Mouse (Mus musculus) left cerebral cortex, postnatal 4 days (tissue): ENCODE measurements around the gene Wdr81. TPM values are rescaled to one million over a fixed set of nuclear protein-coding genes. Genes with fewer than 3 reads are reported as not detected.
A peak's percentile ranks its signal among the peaks of the same experiment; 100 is the strongest.

Source experiments
- DNase-seq: peaks from one replicate; pipeline ENCODE4 v3.0.0-alpha.2; 2022
- intact Hi-C: fragments of 180-260 bp; cut with DNase I; formaldehyde crosslinking; loops from one replicate; pipeline ENCODE4 v1.15.1; 2025
- total RNA-seq, 2 experiments: library from RNA; stranded (reverse); gene quantifications; 2 replicates each; pipeline ENCODE4 v1.2.3; 2021

The Wdr81 gene
- total RNA-seq, 2 experiments from 2014 or later: 17.6 to 19.1 TPM

DNA sequence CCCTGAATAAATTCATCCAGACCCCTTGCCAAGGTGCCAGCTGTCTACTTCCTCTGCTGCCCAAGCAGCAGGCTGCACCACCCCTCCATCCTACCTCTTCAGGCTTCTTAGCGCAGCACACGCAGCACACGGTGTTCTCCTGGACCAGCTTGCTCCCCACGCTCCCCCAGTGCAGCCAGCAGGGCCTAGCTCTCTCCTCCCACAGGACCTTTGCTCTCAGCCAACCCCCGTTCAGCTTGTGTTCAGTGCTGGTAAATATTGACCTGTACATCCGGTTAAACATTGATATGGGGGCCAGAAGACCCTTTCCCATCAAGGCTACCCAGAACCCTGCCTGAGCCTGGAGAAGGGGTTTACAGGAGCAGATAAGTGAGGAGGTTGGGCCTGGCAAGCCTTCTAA, 15.2 kb downstream of the Wdr81 start, which contains the start of gene Serpinf2:
Gene Serpinf2 (minus strand): TSS at position 229 of the 400 bp plus-strand sequence.
- intact Hi-C loops: no loop called here
- no peak for DNase-seq

DNA sequence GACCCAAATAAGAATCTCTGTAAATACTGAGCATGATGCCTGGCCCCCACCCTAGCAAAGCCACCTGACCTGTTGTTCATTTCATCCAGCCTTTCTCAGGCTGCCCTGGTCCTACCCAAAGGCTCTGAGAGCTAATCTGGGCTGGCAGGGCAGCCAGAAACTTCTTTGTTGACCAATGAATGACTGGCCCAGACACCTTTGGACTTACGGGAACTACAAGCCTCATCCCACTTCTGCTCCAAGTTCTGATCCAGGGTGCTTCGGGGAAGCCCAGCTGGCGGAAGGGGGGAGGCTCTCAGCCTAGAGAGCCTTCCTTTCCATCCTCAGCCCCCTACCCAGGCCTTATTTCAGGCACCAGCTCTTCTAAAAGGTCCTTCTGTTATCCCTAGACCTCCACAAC, 15.7 kb downstream of the Wdr81 start:
- intact Hi-C loops: no loop called here

DNA sequence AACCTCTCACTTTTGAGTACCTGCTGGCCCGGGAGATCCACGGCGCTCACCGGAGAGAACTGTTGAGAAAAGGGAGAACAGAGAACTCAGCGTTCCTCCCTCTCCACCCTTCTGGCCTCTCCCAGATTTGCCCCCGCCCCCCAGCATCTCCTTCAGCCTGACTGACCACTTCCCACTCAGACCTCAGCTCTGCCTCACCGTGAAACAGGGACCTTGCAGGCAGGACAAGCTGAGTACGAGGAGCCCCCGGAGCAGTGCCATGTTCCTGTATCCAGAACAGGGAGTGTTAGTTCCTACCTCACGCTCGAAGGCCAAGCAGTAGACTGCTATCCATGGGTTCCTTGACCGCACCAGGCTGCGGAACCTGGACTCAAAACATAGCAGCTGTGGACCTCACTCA, 16.3 kb downstream of the Wdr81 start:
- DNase-seq: no peak
- intact Hi-C loops: no loop called here

More for the DNA sequence above, 15.7 kb downstream of the Wdr81 start:
- DNase-seq: no peak

DNA sequence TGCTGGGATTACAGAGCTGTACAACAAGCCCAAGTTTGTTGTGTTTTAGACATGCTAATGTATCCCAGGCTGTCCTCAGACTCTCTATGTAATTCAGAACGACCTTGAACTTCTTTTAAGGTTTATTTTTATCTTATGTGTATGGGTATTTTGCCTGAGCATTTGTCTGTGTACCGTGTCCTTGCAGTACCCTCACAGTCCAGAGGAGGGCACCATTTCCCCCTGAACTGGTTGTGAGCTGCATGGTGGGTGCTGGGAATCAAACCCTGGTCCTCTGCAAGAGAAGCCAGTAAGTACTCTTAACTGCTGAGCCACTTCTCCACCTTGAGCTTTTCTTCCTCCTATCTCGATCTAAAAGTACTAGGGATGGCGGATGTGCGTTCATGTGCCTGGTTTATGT, 20.4 kb downstream of the Wdr81 start:
- intact Hi-C loops: no loop called here
- DNase-seq: no peak

DNA sequence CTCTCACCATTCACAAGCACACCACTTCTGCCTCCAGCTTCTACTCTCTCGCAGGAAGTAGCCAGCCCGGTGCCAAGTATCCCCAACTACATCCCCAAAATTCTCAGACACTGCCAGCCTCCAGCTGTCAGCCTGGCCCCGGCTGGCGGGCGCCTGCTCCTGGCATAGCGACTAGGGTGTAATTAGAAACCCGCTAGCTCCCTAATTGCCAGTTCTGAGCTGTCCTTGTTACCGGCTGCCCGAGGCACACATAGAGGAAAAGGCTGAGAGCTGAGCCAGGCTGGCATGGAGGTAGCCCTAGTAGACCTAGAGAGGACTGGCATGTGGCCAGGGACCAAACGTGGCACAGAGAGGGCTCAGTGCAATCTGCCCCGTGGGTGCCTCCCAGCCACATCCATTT, 23.2 kb downstream of the Wdr81 start:
- intact Hi-C loops: no loop called here

DNA sequence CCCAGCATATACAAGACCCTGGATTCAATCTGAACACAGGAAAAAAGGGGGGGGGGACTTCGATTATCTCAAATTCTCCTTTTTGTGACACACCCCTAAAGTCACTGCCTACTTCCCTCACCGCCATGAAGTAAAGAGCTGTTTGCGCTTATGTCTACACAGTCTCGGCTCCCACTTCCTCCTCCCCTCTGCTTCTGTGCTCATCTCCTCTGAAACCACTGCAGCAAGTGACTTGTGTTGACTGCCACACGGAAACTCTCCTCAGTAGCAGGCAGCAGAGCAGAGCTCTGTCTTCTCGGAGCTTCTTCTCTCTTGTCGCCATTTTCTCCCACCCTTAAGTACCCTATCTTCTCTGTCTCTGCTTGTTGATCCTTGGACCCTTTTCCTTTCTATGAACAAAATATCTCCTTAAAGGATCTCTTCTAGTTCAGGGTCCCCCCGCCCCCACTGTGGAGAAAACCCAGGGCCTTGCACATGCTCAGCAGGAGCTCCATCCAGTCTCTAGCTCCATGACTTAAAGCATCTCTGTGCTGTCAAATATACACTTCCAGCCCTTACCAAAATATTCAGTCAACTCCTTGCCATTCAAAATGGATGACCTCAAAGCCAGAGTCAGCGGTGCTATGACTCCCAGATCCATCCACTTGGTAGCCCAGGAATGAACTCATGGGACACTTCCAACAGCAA, 25.4 kb downstream of the Wdr81 start:
- intact Hi-C loops: no loop called here
- no peak for DNase-seq

More for the DNA sequence above, 23.2 kb downstream of the Wdr81 start:
- peak; percentile 91 for DNase-seq

DNA sequence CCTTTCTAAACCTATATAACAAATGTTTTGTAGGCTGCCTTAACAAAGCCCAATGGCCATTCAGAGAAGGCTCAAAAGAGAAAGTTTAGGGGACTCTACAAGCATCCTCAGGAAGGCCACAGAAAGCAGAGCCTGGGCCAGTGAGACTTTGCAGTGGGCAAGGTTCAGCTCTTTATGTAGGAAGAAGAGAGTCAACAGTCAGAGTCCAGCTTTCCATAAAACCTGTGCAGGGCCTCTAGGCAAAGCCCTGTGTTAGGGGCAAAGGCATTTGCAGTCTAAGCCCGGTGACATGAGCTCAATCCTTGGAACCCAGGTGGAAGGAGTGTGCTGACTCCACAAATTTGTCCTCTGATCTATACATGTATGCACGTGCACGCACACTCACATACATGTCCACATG, 30.1 kb downstream of the Wdr81 start:
- intact Hi-C loops: no loop called here
- no peak for DNase-seq

DNA sequence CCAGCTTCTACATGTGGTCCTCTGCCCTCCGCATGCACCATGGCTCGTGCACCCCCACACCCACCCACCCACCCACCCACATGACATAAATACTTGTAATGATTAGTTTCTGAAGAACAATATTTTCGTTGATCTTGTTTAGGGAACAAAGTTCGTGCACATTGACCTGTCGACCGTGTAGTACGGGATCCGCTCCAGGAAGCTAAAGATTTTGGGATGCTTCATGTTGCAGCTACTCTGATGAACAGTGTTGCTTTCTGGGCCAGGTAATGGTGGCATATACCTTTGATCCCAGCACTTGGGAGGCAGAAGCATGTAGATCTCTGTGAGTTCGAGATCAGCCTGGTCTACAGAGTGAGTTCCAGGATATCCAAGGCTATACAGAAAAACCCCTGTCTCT, 30.5 kb downstream of the Wdr81 start:
- intact Hi-C loops: no loop called here
- DNase-seq: no peak

DNA sequence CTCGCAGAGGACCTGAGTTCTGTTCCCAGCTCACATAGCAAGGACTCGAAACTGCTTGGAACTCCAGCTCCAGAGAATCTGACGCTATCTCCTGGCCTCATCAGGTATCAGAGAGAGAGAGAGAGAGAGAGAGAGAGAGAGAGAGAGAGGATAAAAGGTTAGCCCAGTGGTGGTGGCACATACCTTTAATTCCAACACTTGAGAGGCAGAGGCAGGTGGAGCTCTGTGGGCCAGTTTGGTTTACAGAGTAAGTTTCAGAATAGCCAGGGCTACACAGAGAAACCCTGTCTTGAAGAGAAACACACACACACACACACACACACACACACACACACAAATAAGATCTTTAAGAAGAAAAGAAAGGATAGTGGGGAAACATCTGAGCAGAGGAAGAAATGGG, 31.4 kb downstream of the Wdr81 start:
- intact Hi-C loops: no loop called here
- DNase-seq: no peak

DNA sequence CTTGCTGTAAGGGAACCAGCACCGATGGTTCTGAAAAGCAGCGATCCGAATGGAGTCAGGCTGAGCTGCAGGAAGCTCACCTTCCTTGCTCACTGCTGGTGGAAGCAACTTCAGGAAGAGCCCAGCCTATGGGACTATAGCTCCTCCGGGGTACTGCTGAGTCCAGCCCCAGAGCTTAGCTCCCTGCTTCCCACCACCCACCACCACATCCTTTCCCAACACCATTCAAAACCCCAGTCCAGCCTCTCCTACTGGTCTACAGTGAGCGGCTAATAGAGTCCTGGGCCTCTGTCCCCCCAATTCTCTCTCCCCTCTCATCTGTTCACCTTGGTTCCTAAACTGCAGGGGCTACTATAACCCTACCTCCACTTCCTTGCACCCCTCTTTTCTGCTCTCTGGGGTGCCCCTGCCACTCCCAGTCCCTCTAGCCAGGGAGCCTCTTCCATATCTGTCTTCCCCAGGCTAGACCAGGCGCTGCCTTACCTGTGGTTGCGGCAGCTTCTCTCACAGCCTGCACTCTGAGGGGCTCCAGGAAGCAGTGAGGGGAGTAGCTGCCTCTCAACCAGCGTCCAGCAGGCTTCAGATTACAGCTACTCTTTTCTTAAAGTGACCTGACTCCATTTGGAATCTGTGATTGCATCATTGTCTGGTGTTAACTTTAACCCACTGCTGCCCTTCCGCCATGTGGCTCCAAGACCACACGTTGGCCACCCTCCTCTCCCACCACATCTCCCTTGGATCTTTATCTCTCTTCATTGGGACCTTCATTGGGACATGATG, 32.3 kb downstream of the Wdr81 start, which contains the start of gene Serpinf1:
Gene Serpinf1 (minus strand): TSS at position 689 of the 780 bp plus-strand sequence.
- no peak for DNase-seq
- intact Hi-C loops: no loop called here

DNA sequence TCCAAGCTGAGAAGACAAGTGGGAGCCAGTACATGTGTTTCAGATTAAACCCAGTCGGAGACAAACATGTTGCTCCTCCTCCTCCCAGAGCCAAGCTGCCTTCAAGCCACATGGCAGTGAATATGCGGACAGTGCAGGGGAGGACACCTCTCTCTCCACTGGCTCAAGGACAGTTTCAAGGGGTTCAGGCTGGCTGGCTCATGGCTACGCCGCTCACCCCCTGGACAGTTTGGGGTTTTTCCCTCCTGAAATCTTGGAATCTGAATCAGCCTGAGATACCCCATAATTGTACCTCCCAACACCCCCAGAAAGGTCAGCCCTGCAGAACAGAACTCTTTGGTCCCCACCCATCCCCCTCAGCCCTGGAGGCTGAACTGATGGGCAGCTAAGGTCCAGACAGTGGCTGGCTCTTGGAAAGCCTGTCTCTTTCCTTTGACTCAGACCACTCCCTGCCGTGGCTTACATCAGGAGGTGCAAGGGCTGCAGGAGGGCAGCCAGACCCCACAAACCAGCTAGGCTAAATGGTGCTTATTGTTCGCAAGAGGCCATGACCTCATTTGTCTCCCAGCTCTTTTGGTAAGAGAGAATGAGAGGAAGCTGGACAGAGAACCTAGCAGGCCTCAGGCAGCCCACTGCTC, 33.0 kb downstream of the Wdr81 start:
- no peak for DNase-seq
- intact Hi-C loops: no loop called here

DNA sequence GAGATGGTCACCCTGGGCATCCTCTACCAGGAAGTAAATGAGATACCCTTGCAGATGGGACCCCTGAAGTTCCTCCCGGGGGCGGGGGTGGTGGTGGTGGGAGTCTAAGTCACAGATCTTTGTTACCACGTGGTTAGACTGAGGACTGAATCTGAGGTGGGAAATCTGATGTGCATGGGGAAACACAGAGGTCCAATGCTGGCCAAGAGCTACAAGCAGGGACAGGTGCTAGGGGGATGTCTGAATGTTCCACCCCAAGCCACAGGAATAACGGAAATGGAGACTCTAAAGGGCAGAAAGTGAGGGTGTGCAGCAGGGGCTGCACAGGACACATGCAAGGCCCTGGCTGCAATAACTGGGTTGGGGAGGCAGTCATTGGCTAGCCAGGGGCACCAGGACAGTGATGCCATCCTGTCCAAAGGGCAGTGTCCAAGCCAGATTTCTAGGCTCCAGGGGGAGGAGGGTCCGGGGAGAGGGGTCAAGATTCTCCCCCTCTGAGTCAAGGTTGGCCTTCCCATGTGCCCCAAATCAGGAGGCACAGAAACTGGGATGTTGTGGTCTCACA, 33.6 kb downstream of the Wdr81 start:
- no peak for DNase-seq
- intact Hi-C loops: no loop called here

DNA sequence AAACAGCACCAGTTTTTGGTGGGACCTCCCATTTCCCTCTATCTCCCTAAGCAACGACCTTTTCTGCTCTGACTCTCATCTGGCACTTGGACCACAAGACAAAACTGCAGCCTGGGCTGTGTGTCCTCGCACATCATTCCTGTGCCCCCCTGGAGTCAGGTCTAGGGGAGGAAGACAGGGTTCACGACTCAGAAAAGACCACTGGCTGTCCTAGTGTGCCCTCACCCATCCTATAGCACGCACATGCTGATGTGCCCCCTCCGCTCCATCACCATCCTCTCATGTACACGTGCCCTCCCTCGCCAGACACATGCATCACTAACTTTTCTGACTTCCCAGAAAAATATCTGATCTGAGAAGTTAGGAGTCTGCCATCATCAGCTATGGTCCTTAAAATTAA, 34.5 kb downstream of the Wdr81 start:
- intact Hi-C loops: no loop called here
- DNase-seq: no peak

DNA sequence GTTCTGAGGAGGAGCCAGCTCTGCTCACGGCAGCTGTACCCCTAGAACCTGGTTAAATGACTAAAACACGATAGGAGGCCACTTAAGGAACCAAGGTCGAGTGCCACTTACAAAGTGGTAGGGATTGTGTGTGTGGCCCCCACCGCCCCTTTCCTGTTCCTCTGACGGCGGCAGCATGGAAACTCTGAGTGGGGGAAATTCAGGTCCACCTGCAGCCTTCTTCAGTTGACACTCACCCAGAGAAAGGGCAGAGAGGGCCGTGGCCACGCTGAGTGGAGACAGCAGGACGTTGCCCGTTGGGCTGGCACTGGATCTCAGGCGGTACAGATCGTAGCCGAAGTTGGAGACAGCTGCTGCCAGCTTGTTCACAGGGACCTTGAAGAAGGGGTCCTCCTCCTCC, 38.5 kb downstream of the Wdr81 start:
- intact Hi-C loops: no loop called here
- DNase-seq: no peak

DNA sequence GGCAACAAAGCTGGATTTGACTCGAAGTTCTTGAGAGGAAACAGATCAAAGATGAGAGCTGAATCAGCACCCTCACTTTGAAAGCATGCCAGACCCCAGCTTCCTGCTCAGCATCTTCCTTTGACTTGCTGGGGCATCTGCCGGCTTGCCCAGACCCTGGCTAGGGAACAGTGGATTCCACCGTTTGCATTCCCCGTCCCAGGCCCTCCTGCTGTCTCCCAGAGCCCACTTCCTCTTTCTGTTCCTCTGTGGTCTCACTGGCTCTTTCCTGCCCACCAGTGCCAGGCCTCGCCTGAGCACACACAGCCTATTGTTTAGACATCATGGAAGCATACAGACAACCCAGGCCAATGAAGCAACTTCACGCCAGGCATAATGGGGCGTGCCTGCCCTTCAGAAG, 39.4 kb downstream of the Wdr81 start:
- intact Hi-C loops: no loop called here
- peak; percentile 17 for DNase-seq

DNA sequence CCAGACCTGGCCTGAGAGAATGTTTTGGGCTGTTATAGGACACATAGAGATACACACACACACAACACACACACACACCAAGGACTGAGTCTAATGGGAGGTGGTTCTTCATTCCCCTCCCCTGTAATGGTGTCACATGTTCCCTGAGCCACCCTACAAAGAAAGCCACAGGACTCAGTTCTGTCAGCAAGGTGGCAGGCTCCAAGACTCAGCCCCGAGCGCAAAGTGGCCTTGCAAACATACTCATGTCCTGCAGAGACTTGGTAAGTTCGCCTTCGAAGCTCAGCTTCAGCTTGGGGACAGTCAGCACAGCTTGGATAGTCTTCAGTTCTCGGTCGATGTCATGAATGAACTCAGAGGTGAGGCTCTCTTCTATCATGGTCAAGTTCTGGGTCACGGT, 43.9 kb downstream of the Wdr81 start:
- intact Hi-C loops: no loop called here
- no peak for DNase-seq

DNA sequence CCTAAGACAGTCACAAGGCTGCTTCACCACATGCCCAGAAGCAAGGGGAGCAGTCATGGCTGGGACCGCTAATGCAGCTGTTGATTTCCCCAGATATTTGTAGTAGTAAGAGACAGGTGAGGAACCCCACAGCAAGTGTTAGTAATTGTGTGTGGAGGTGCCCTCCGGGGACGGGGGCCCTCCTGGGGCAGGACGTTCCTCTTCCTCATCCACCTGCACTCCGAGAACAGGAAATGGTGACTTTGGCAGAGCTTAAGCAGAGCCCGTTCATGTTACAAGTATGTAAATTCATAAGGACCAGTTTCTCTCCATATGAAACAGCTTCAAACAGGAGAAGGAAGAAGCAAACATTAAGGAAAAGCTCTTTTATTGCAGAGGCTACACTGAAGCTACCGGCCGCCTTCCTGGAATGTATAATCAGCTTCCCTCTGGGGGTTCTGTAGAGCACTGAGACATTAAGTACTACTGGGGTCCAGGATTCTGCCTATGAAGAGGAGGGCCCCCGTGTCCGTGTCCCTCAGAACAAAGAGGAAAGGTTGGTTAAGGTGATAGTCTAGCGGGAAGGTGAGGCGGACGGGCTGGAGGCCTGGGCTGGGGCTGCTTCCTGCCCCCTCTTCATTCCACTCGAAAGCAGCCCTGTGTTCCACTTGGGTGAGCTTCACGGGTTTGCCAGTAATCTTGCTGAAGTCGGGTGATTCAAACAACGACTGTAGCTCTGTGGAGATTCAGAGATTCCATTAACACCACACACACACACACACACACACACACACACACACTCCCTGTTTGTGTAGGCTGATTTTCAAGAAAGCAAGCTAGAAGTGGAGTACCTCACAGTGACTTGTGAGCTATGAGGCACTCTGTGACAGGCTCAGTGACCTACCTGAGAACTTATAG, 44.6 kb downstream of the Wdr81 start:
- no peak for DNase-seq
- intact Hi-C loops: no loop called here

DNA sequence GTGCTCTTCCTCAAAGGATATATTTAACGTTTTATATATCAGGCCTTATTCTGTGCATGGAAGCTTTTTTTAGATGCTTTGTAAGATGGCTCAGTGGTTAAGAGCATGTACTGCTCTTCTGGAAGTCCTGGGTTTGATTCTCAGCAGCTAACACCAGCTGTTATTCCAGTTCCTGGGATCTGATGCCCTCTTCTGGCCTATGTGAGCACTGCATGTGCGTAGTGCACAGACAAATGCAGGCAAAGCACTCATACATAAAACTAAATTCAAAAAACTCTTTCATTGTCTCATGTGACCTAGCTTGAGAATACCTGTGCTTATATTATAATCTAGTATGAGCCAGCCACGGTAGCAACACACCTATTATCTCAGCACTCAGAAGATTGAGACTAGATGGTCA, 47.7 kb downstream of the Wdr81 start:
- DNase-seq: peak; percentile 32
- intact Hi-C loops: no loop called here

DNA sequence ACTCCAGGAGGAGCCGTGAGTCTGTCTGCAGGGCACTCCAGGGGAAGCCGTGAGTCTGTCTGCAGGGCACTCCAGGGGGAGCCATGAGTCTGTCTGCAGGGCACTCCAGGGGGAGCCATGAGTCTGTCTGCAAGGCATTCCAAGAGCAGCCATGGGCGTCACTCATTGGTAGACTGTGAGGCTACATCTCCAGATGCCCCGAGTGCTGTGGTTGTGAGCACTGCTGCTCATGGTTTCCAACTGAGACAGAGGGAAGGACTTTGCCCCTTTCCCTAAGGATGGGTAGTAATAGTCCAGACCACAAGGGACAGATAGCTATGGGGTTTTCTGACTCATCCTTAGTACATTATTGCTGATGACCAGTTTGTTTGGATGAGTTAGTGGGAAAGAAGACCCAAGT, 48.4 kb downstream of the Wdr81 start:
- intact Hi-C loops: no loop called here
- DNase-seq: no peak

DNA sequence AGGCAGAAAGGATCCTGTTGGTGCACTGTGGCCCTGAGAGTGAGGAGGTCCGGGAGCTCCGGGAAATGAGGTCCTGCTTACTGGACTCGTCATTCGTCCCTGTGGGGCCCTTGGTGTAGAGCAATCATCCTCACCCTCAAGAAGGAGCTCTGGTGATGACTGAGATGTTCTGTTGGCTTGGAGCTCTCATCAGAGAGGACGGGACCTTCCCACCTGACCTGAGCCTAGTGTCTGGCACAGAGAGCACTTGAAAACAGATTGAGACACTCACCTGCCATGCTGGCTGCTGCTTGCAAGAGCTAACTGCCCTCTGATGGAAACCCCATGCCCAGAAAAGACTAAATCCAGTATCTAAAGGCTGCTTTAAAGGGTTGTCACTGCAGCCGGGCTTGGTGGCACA, 49.7 kb downstream of the Wdr81 start:
- intact Hi-C loops: no loop called here
- no peak for DNase-seq
